Mouse (Mus musculus): ENCODE data around the gene Fbxo2.

The Fbxo2 gene

DNA sequence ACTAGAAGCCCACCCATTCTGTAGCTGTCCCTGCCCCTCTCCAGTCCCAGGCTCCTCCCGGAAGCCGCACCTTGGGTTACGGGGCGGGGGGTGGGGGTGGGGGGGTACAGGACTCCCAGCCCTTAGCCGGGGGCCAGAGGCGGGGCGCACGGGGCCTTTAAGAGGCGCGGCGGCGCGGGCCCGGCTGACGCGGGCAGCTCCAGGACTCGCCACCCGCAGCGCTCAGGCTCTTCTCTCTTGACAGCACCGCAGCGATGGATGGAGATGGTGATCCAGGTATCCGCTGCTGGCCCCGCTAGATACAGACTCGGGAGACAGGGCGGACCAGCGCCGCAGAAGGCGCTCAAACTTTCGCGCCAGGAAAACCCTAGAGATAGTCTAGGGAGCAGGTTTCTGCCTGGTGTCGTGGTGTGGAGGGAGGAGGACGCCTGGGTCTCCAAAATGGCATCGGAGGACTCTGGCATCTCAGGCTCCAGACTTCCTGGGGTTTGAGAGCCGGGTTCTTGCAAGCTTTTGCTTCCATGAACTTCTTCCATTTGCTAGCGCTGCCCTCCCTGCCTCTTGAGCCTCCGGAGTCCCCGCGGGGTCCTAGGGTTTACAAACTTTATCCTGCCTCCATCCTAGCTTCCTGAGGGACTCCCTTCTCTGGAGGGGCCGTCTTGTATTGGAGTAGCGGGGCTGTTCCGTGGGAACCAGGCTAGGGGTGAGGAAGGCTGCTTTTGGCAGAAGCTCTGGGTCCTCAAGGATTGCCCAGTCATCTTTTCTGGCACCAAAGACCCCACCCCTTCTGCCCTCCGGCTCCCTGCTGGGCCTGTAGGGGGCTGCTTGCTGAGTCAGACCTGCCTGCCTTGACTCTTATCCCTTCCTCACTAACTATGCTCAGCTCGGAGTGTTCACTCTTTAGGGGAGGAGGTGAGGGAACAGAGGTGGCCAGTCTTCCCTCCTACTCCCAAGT lies at the start of gene Fbxo2, which contains the start of gene Fbxo44:
Gene Fbxo2, plus strand, starts transcription at position 186 of the 955 bp plus-strand sequence.
Gene Fbxo44, minus strand, starts transcription at position 47 of the 955 bp plus-strand sequence.
- CTCF ChIA-PET = interaction anchor here (0.5 to 3.4 kb wide), 32 partner anchors 8 to 444 kb away, joined by 3 to 43 read pairs (median 4); partner anchors contain the start of genes Fbxo6 (in 2 of the 4), Clcn6 (in 1 of the 4), Disp3 (in 1 of the 4) and Mthfr (in 1 of the 4)
- POLR2A ChIA-PET = interaction anchor here (0.7 to 8.4 kb wide), 52 partner anchors 8 to 466 kb away, joined by 3 to 79 read pairs (median 6); partner anchors contain the start of genes Clcn6 (in 3 of the 4), Fbxo6 (in 3 of the 4), Mthfr (in 3 of the 4) and Draxin (in 2 of the 4)

DNA sequence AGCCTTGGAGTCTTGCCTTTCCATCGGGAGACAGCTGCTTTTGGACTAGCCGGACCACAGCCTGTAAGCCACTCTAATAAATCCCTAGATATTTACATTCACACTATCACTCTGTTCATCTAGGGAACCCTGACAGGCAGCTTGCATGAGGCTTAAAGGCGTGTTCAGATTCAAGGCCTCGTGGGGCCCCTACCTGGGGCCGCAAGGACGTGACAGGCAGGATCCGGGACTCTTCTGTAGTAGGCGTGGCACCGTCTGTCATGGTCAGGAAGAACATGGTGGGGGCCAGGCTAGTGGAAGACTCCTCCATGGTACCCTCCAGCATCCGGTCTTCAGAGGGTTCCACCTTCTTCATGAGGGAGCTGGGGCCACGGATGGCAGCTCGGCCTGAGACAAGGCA lies 47.9 kb upstream of the Fbxo2 start:
- CTCF ChIA-PET = interaction anchor here in 3 of 4 experiments (0.7 to 1.4 kb wide), 5 partner anchors 14 to 356 kb away, joined by 3 to 4 read pairs (median 3); no protein-coding TSS in a partner anchor
- POLR2A ChIA-PET = interaction anchor here in 1 of 4 experiments (0.7 kb wide), 1 partner anchor 10 kb away, joined by 3 read pairs; no protein-coding TSS in a partner anchor

DNA sequence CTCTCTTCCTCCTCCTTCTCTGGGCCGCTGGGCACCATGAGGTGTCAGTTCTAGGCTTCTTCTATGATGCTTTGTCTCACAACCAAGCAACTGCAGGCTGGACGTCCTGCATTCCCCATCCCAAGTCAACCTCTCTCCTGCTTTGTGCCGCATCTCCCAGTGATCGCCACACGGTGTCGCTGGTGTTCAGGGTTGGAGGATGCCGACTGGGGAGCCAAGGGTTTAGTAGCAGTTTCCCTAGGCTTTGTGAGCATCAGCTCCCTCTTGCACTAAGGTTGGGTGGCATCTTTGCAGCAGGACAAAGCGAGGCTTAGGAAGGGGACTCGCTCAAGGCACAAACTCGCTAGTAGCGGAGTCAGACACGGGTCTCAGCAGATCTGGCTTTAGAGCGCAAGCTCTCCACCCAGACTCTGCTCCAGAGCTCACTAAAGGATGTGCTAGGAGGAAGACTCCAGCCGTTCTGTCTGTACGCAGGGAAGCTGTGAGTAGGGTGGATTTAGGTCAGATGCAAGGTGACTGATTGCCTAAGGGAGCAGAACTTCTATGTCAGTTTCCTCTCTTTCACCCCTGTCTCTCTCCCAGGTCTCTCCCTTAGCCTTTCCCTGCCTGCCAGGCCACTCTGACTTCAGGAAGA lies 45.5 kb upstream of the Fbxo2 start:
- CTCF ChIA-PET = interaction anchor here (0.5 to 6.6 kb wide), 96 partner anchors 7 to 489 kb away, joined by 3 to 192 read pairs (median 5); partner anchors contain the start of genes Disp3 (in 4 of the 4), Fbxo2 (in 4 of the 4), Fbxo6 (in 4 of the 4) and Fbxo44 (in 3 of the 4)
- POLR2A ChIA-PET = interaction anchor here in 3 of 4 experiments (0.6 to 2.7 kb wide), 23 partner anchors 15 to 173 kb away, joined by 3 to 15 read pairs (median 4); partner anchors contain the start of genes Fbxo2 (in 2 of the 3), Fbxo44 (in 2 of the 3), Disp3 (in 1 of the 3) and Nppb (in 1 of the 3)

DNA sequence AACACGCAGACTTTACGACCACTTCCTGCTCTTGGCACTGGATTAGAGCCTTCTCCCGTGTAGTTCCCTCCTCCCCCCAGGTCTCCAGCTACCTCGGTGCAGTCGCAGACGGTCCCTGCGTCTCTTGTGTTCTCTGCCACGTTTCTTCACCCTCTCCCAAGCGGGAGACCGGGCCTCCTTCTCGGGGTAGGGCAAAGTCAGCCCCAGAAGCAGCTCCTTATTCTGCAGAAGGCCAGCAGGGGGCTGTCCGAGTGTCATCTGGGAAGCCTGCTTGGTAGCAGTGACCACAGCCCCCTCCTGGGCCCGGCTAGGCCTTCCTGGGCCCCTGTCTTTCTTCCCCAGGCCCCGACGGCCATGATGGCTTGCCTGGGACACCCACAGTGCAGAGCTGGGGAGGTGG lies 45.0 kb upstream of the Fbxo2 start:
- CTCF ChIA-PET = interaction anchor here (0.5 to 6.6 kb wide), 103 partner anchors 7 to 489 kb away, joined by 3 to 192 read pairs (median 5); partner anchors contain the start of genes Disp3 (in 4 of the 4), Fbxo2 (in 4 of the 4), Fbxo6 (in 4 of the 4) and Fbxo44 (in 3 of the 4)
- POLR2A ChIA-PET = interaction anchor here in 3 of 4 experiments (0.6 to 2.7 kb wide), 22 partner anchors 15 to 172 kb away, joined by 3 to 15 read pairs (median 4); partner anchors contain the start of genes Fbxo2 (in 2 of the 3), Fbxo44 (in 2 of the 3), Disp3 (in 1 of the 3) and Nppb (in 1 of the 3)

DNA sequence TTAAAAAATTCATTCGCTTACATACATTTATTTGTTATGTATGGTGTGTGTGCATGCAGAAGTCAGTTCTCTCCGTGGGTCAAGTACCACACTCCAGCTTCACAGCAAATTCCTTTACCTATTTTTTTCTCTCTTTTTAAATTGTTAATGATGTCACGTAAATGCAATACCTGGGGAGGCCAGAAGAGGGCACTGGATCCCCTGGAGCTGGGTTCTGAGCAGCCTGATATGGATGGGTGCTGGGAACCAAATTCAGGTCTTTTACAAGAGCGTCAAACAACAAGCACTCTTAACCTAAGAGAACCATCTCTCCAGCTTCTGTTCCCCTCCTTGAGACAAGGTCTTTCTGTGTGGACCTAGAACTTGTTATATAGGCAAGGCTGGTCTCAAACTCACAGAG lies 43.8 kb upstream of the Fbxo2 start:
- ChIA-PET CTCF (interaction anchor here (0.6 to 6.6 kb wide), 46 partner anchors 8 to 171 kb away, joined by 3 to 192 read pairs (median 6); partner anchors contain the start of genes Disp3 (in 4 of the 4), Draxin (in 2 of the 4), Fbxo2 (in 2 of the 4) and Fbxo44 (in 2 of the 4)), POLR2A (interaction anchor here in 2 of 4 experiments (0.8 to 2.7 kb wide), 14 partner anchors 9 to 78 kb away, joined by 3 to 15 read pairs (median 3); partner anchors contain the start of genes Fbxo2 (in 2 of the 2), Clcn6 (in 1 of the 2), Fbxo44 (in 1 of the 2) and Fbxo6 (in 1 of the 2))

DNA sequence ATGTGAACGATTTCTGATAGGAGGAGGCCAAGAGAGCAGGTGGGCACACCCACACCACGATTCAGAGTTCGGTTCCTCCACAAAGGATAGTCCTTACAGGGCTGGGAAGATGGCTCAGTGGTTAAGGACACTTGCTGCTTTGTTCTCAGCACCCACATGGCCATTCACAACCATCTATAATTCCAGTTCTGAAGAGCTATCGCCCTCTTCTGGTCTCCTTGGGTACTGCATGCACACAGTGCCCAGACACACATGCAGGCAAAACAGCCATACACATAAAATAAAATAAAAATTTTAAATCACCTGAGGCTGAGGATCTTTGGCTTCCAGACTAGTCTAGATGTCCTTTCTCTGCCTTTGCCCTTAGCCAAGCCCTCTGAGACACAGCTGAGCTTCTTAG lies 43.0 kb upstream of the Fbxo2 start:
- ChIA-PET POLR2A (interaction anchor here in 2 of 4 experiments (0.6 to 1.8 kb wide), 6 partner anchors 24 to 79 kb away, joined by 3 to 8 read pairs (median 4); partner anchors contain the start of genes Clcn6 (in 1 of the 2), Fbxo6 (in 1 of the 2) and Mthfr (in 1 of the 2)), CTCF (interaction anchor here (0.6 to 6.6 kb wide), 30 partner anchors 9 to 312 kb away, joined by 3 to 192 read pairs (median 6); partner anchors contain the start of genes Disp3 (in 2 of the 4), Fbxo6 (in 2 of the 4), Draxin (in 1 of the 4) and Fbxo2 (in 1 of the 4))

DNA sequence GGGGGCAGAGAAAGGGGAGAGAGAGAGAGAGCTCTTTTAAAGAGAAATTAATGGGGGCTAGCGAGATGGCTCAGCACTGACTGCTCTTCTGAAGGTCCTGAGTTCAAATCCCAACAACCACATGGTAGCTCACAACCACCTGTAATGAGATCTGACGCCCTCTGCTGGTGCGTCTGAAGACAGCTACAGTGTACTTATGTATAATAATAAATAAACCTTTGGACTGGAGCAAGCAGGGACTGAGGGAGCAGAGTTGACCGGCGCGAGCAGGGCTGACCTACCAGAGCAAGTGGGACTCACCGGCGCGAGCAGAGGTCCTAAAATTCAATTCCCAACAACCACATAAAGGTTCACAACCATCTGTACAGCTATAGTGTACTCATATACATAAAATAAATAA lies 40.8 kb upstream of the Fbxo2 start:
- CTCF ChIA-PET = interaction anchor here (0.6 to 6.6 kb wide), 18 partner anchors 9 to 316 kb away, joined by 3 to 192 read pairs (median 4); partner anchors contain the start of genes Disp3 (in 1 of the 4), Fbxo2 (in 1 of the 4), Fbxo44 (in 1 of the 4) and Fbxo6 (in 1 of the 4)
- POLR2A ChIA-PET = interaction anchor here in 3 of 4 experiments (0.5 to 1.5 kb wide), 7 partner anchors 11 to 160 kb away, joined by 3 to 5 read pairs (median 3); no protein-coding TSS in a partner anchor

DNA sequence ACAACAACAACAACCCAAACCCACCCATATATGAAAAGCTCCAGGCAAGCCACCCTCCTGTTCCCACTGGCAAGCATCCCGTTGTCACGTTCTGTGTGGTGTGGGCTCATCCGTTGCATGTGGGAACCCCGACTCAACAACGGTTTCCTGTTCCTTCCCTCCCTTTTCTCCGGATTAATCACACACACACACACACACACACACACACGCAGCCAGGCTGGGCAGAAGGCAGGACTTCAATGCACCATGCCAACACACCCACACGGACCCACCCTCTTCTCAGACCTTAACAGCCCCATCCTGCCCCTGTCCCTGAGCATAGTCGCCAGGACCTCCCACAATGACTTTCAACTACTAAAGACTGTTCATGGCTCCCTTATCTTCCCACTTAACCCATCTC lies 39.9 kb upstream of the Fbxo2 start:
- ChIA-PET CTCF (interaction anchor here in 2 of 4 experiments (0.6 to 6.6 kb wide), 2 partner anchors 47 to 483 kb away, joined by 3 to 192 read pairs; no protein-coding TSS in a partner anchor), POLR2A (interaction anchor here in 2 of 4 experiments (0.5 to 0.7 kb wide), 2 partner anchors 20 to 147 kb away, joined by 3 to 5 read pairs; no protein-coding TSS in a partner anchor)

DNA sequence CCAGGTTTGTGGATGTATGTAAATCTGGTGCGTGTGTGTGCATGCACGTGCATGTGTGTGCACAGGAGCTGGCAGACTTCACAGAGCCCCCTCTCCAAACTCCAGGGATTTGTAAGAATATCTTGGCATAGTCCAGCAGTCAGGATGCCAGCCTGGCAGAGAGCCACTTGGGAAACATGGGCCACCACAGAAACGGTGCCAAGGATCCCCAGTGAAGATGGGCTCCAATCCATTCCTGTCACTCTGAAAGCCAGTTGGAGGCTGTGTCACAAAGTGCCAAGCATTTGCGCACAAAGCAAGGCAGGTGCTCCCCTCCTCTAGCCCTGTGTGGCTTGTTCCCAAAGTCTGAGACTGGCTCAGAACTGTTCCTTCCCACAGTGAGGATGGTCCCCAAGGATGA lies 39.1 kb upstream of the Fbxo2 start:
- ChIA-PET CTCF (interaction anchor here in 2 of 4 experiments (0.9 to 1.4 kb wide), 2 partner anchors 42 to 470 kb away, joined by 3 read pairs; partner anchors contain the start of gene Srm (in 1 of the 2)), POLR2A (interaction anchor here in 1 of 4 experiments (1.2 kb wide), 1 partner anchor 28 kb away, joined by 3 read pairs; no protein-coding TSS in a partner anchor)

DNA sequence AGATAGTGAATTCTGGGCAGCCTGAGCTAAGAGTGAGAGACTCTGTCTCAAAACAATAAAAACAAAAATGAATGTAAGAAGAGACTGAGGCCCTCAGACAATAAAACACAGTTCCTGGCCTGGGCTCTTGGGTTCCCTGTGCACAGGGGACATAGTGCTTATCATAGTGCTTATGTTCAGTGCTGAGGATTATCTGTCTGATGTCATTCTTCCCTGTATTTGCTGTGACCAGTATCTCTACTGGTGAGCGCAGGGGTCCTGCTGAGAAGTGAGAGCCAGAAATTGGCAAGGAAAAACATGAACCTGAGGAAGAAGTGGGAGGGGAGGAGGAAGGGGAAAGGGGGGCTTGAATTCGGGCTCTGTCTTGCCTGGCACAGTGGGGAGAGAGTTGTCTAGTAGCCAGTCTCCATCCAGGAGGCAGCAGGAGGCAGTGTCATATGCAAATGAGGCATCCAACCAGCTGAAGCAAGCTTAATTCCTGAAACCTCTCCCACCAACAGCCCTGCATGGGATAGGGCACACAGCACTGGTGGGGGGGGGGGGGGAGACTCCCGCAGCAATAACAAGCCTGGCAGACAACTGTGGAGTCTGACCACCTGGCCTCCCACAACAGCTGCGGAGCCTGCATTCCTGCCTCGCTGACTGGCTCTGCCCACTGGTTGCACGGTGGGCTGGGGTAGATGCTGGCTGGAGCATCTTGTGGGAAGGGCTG lies 38.3 kb upstream of the Fbxo2 start:
- POLR2A ChIA-PET = interaction anchor here in 3 of 4 experiments (1.1 to 2.1 kb wide), 10 partner anchors 10 to 158 kb away, joined by 3 to 9 read pairs (median 4); partner anchors contain the start of genes Fbxo6 (in 2 of the 3), Fbxo2 (in 1 of the 3) and Fbxo44 (in 1 of the 3)
- CTCF ChIA-PET = interaction anchor here in 3 of 4 experiments (0.6 to 2.1 kb wide), 11 partner anchors 10 to 469 kb away, joined by 3 to 8 read pairs (median 3); partner anchors contain the start of gene Srm (in 1 of the 3)

DNA sequence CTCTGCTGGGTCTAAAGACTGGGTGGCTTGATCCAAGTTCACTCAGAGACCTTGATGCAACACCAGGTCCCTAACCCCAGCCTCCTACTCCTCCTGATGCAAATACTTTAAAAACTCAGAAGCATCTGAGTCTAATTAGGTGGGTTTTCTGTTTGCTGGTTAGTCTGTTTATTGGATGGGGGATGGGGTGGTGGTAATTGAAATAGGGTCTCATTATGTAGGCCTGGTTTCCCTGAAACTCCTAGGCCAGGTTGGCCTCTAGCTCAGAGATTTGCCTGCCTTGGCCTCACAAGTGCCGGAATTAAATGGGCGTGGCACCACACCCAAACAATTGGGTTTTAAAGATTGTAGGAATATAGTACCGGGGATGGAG lies 37.7 kb upstream of the Fbxo2 start:
- ChIA-PET CTCF (interaction anchor here in 1 of 4 experiments (0.7 to 2.1 kb wide), 8 partner anchors 9 to 468 kb away, joined by 3 to 7 read pairs (median 4); partner anchors contain the start of gene Srm), POLR2A (interaction anchor here in 3 of 4 experiments (0.6 to 2.1 kb wide), 10 partner anchors 10 to 158 kb away, joined by 3 to 9 read pairs (median 4); partner anchors contain the start of genes Fbxo2 (in 2 of the 3), Fbxo44 (in 2 of the 3) and Fbxo6 (in 2 of the 3))

DNA sequence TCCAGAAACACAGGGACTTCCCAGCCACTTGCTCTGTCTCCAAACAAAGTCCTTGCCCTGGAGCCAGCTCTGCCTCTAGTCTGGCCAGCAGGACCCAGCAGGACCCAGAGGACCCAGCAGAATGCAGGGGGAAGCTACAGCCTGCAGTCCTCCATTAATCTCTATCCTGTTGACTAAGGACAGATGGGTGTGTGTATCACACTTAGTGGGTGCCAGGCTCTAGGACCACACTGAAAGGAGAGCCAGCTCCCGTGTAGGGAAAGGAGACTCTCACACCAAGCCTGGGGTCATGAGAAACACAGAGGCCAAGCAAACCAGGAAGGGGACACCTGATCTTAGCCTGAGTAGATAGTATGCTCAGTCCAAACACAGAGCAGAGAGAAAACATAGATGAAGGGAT lies 32.2 kb upstream of the Fbxo2 start:
- CTCF ChIA-PET = interaction anchor here in 2 of 4 experiments (0.9 to 2.3 kb wide), 4 partner anchors 9 to 15 kb away, joined by 3 to 7 read pairs (median 5); no protein-coding TSS in a partner anchor
- POLR2A ChIA-PET = interaction anchor here in 1 of 4 experiments (1.3 kb wide), 1 partner anchor 26 kb away, joined by 4 read pairs; no protein-coding TSS in a partner anchor

DNA sequence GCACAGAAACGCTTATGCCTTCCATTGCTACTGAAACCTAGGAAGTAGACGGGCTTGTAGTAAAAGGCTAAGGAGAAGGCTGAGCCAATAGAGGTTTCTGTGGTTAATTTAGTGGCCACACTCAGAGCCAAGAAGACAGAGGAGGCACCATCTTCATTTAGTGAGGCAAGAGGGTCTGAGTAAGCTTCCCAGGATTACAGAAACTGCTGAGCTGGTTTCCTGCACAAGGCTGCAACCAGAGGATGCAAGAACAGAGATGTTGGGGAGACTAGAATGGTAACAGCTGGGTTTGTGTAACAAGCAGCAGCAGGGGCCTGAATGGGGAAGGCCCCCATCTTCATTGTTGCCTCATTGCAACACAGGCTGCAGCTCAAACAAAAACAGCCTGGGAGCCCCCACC lies 31.7 kb upstream of the Fbxo2 start:
- POLR2A ChIA-PET = interaction anchor here in 1 of 4 experiments (1.3 to 2.1 kb wide), 2 partner anchors 23 to 25 kb away, joined by 4 to 8 read pairs; partner anchors contain the start of gene Fbxo6
- CTCF ChIA-PET = interaction anchor here in 3 of 4 experiments (0.6 to 3.8 kb wide), 6 partner anchors 10 to 14 kb away, joined by 3 to 17 read pairs (median 5); no protein-coding TSS in a partner anchor

DNA sequence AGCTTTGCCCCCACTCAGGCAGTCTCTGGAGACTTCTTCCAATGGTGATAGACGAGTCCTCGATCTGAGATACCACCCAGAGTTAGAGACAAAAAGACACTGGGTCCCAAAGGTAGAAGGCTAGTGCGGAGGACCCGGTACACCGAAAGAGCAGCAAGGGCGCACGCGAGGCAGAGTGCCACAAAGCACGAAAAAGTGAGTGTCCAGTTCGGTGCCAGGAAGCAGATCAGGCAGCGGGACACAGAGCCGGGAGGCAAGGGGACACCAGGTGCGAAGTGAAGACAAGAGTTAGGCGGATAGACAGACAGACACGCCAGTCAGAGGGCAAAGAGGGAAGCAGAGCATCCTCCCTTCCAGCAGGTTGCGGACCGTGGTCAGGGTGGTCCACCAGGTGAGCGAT lies 30.3 kb upstream of the Fbxo2 start, which contains the start of gene Mad2l2:
Gene Mad2l2, plus strand, starts transcription at position 252 of the 400 bp plus-strand sequence.
- ChIA-PET POLR2A (interaction anchor here (0.8 to 2.3 kb wide), 10 partner anchors 9 to 38 kb away, joined by 3 to 15 read pairs (median 5); partner anchors contain the start of genes Fbxo6 (in 2 of the 4), Fbxo2 (in 1 of the 4) and Fbxo44 (in 1 of the 4)), CTCF (interaction anchor here in 3 of 4 experiments (0.5 to 3.8 kb wide), 12 partner anchors 10 to 158 kb away, joined by 3 to 22 read pairs (median 4); partner anchors contain the start of genes Fbxo6 (in 3 of the 3) and Disp3 (in 1 of the 3))
